Mouse (Mus musculus): Measurements from ENCODE around the gene Gnaq.

Gnaq gene

GRCm38 (mm10) chr19:16318128-16318811 is 185.6 kb downstream of the Gnaq start:
- DNase-seq (ENCODE audit: low read depth, low spot score), result no peak

DNA sequence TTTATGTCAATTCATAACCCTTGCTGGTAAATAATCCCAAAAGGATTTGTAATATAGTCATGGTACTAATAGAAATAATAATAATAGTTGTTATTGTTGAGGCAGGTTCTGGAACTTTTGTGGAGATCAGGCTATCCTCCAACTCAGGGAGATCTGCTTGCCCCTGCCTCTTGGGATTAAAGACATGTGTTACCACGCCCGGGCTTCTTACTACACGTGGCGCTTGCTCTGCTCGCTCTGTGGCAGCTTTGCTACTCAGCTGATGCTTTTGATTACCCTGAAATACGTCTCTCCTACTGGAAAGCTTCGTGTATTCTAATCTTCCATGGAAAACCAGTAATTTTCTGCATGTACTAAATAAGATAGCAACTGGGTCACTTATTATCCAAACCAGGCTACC is 187.4 kb downstream of the Gnaq start:
- DNase-seq (ENCODE audit: low read depth, low spot score), result no peak

- DNase-seq (ENCODE audit: low read depth, low spot score), result no peak
Measured at GRCm38 (mm10) chr19:16322986-16323385, 190.4 kb downstream of the Gnaq start.

DNA sequence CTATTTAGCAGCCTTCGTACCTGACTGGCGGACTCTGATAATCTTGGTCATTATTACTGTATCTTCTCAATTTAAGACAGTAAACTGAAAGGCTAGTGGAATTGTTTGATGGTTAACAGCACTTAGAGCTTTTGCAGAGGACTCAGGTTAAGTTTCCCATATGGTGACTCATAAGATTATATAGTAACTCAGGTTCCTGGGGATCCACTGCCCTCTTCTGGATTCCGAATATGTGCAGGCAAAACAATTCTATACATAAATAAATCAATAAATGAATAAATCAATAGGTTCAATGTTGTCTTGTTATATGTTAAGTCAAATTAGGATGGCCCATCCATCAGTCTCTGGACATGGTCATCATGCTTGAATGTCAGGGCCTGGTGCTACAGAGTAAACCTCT is 191.6 kb downstream of the Gnaq start:
- no peak for DNase-seq (ENCODE audit: low read depth, low spot score)

DNA sequence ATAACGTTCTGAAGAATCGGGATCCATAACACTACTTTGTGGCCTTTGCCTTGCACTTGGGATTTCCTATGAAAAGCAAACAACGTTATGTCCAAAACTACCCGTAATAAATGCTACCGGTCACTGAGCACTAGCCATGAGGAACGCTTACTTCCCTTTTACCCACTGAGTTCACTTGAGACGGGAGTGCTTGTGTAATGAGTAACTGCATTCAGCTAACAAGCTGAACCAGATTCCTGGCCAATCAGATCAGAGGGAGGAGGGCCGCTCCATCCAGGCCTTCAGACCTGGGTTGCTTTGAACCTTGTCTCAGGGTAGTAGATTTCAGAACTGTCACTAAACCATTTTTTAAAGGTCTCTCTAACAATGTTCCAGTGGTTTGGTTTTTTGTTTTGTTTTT is 193.3 kb downstream of the Gnaq start:
- no peak for DNase-seq (ENCODE audit: low read depth, low spot score)

GRCm38 (mm10) chr19:16327401-16328073 is 194.9 kb downstream of the Gnaq start:
- no peak for DNase-seq (ENCODE audit: low read depth, low spot score)

DNA sequence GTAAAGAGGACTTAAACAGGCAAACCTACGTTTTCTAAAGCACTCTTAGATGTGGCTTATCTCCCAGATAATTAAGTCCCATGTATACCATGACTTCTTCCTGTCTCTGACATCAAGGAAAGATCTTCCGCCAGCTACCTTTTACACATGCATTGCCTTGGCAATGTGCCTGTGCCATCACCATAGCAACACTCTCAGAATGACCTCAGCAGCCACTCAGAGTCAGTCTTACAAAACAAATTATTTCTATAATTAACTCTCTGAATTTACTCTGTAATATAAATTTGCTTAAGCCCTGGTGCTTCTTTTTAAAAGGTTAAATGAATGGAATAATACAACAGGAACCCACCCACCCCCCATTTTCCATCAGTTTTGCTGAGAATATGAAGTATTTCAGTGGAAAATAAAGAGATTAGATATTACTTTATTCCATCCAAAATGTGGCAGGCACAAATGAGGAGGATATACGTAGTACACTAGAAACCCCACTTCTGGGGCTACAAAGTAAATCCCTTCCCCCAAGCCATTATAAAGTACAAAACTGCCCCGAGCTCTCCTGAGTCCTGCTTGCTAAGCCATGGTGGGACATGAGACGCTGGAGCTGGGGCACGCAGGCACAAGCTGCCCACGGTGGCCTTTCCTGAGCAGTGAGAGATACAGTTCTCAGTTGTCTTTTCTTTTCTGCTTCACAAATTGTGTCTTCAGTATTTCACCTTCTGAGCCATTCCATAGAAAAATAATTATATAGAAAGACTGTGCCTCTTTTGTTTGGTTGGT is 195.6 kb downstream of the Gnaq start:
- peak; percentile 68 for DNase-seq (ENCODE audit: low read depth, low spot score)

DNA sequence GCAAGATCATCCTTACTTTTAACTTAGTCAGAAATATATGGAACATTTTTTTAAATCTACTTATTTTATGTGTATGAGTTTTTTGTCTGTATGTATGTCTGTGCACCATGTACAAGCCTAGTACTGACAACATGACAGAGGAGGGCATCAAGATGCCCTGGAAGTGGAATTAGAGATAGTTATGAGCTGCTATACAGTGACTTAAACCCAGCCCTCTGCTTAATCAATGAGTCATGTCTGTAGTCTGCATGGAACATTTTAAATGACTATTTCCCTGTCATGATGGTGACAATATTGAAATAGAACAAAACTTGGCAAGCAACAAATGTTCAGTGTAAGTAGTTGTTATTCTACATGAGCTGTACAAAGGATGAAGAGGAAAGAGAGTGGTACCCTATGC is 196.4 kb downstream of the Gnaq start:
- DNase-seq (ENCODE audit: low read depth, low spot score), result no peak

DNA sequence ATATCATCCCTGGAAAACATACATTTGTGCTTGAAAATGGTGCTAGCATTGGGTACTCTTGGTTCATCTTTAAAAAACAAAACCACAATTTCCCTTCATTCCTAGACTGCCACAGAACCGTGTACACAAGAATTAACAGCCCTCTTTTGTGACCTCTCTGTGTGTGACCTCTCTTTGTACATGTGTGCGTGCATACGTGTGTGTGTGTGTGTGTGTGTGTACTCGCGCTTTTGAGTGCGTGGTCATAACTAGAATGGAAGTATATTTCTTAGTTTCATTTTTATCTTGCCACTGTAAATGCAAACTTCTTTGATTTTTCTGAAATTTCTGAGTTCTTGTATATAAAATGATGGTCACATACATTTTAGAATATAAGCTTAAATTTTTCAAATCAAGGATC is 197.0 kb downstream of the Gnaq start:
- no peak for DNase-seq (ENCODE audit: low read depth, low spot score)

DNA sequence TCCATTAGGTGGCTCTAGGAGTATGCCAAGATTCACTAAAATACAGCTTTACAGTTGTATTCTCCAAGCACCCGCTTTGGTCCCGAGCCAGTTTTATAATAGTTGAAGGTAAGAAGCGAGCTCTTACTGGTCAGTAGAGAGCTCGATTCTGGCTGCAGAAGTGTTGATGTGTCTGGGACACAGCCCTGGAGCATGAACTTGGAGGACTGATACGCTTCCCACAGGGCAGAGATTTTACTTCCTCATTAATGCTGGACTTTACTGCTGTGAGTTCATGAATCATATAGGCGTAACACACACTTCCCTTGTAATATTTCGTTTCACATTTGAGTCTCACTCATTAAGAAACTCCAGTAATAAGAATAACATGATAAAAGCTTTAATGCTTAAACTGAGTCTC is 197.5 kb downstream of the Gnaq start:
- no peak for DNase-seq (ENCODE audit: low read depth, low spot score)

DNA sequence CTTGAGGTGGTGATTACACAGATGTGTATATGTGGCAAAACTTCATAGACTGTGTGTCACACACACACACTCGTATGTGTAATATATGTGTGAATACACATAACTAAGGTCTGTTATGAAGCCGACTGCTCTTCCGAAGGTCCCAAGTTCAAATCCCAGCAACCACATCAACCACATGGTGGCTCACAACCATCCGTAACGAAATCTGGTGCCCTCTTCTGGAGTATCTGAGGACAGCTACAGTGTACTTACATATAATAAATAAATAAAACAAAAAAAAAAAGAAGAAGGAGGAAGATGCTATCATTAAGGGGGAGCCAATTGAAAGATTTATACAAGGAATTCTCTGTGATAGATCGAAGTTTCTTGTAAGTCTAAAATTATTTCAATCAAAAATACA is 198.4 kb downstream of the Gnaq start:
- DNase-seq (ENCODE audit: low read depth, low spot score), result no peak

- DNase-seq (ENCODE audit: low read depth, low spot score), result no peak
Measured at GRCm38 (mm10) chr19:16337866-16338530, 205.4 kb downstream of the Gnaq start.

GRCm38 (mm10) chr19:16339954-16340586 is 207.4 kb downstream of the Gnaq start:
- DNase-seq (ENCODE audit: low read depth, low spot score), result no peak

DNA sequence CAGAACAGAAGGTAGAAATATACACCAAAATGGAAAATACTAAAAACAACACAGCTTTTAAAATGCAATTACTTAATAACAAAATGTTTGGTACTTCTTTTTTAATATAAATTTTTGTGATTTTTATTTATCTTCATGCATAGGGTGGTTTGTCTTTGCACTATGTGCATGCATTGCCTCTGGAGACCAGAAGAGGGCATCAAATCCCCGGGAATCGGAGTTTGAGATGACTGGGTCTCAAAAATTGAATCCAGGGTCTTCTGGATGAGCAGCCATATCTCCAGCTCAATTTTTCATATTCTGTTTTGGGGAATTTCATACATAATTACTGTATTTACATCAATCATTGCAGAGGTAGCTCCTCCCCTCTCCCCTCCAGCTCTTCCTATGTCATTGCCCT is 210.1 kb downstream of the Gnaq start:
- no peak for DNase-seq (ENCODE audit: low read depth, low spot score)

DNA sequence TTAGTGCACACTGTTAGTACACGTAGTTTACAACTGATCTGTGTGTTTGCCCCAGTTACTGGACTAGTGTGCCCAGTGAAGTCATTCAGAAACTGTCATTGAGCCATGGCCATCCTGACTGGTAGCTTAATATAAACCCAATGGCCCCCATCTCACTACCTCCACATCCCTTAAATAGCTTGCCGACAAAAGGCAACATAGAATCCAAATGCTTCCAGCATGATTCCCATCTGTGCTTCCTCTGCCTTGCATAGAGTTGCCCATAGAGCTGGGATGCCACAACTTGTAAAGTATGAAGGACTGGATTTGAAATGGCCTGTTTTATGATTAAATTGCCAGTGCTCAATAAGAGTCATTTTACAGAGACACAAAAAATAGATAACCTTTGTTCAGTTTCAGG is 212.9 kb downstream of the Gnaq start:
- DNase-seq (ENCODE audit: low read depth, low spot score), result peak; percentile 70

- DNase-seq (ENCODE audit: low read depth, low spot score), result no peak
Measured at GRCm38 (mm10) chr19:16347037-16347436, 214.4 kb downstream of the Gnaq start.

DNA sequence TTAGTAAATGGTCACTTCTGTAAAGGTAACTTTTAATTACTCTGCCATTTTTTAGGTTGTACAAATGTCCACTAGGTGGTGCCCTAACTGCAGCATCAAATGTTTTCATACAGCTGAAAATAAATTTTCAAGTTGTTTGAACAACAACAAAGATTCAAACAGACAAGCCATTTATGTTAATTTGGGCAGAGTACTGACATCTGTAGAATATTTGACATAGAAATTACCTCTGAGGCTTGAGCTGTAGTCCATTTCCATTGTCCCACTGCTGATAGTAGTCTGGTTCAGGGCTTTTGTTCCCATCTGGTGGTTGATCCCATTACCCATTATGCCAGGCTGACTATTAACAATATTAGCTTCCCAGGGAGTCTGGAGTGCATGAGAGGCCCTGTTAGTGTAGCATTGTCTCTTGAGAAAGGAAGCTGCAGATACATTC is 221.1 kb downstream of the Gnaq start:
- no peak for DNase-seq (ENCODE audit: low read depth, low spot score)

DNA sequence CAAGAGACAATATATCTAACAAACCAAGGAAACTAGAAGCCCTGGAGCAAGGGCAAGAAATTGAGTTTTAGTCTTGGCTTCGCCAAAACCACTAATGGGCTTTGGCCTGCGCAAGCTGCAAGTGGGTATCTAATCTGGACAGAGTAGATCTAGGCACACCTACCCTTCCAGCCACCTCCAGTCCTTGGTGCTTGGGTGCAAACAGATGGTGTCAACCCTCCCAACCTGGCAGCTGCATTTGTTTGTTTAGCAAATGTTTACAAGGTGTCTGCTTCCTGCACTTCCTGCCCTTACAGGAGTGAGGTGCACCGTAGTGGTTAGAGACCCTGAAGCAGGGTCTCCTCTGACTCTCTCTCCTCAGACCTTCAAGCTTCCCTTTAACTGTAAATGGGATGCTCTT is 225.5 kb downstream of the Gnaq start:
- DNase-seq (ENCODE audit: low read depth, low spot score), result no peak

- DNase-seq (ENCODE audit: low read depth, low spot score), result no peak
Measured at GRCm38 (mm10) chr19:16358905-16359304, 226.3 kb downstream of the Gnaq start.

DNA sequence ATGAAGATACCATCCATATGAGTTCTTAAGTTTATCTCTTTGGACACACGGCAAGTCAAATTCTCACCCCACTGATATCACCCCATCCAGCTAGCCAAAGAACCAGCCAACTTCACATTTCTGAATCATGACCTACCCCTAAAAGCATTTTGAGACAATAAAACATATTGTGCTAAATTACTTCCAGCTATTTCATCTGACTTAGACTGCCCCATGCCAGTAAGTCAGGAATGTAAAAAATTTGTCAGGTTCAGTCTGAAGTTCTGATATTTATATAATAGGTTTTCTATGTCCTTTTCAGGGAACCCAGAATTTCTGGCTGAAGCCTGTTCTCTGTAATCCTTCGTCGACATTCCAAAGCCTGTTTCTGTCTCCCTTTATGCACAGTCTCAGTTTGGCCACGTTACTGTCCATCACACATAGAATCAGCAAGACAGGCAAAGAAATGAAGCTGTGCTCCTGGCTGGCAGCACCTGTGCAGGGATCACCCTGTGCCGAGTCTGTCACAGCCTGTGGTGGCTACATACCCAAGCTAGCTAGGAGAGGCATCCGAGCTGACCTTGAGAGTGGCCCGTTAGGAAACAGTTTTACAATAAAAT is 233.9 kb downstream of the Gnaq start:
- no peak for DNase-seq (ENCODE audit: low read depth, low spot score)

DNA sequence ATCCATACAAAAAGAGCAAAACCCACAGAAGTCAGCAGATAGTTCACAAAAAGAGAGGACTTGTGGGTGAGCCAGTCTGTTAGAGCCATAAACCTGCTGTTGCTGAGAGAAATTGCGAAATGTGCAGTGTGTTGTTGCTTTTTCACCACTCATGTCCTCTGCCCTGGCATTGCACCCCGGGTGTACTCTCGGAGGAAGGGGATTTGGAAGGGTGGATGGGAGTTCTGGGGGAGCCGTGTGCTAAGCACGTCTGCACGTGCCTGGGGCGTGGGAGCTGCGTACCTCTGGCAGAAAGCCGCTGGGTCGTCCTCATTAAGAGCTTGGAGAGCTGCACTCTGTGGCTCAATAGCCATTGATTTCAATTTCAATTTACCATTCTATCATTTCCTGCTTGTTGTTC is 234.6 kb downstream of the Gnaq start:
- DNase-seq (ENCODE audit: low read depth, low spot score), result no peak

Data from telencephalon, adult 2 months (tissue).